ENCODE assay signal across 22 mouse cellular contexts in genomic region chr4:129456126-129456525, GRCm38 (mm10). TPM values are rescaled to one million over a fixed set of nuclear protein-coding genes. Genes with fewer than 3 reads are reported as not detected.
"Had no signal": no experiment of that assay in that cellular context is flagged by ENCODE, and none has a peak within 500 bp of the region (broad histone marks: within the 10 kb centered on the region; RNA-seq: fewer than 3 reads in every experiment).

No protein-coding gene starts in this region.

- H3K9me3 ChIP-seq: limb, embryonic 12.5 days; limb, embryonic 15.5 days; midbrain, embryonic 15.5 days; neural tube, embryonic 12.5 days; neural tube, embryonic 15.5 days; stomach, embryonic 15.5 days had no signal

- DNase-seq: lung, embryonic 14.5 days; spleen, adult 18-20 months had no signal

- H3K27me3 ChIP-seq: limb, embryonic 15.5 days; neural tube, embryonic 12.5 days; neural tube, embryonic 15.5 days; stomach, embryonic 15.5 days had no signal

- H3K4me1 ChIP-seq: stomach, embryonic 15.5 days had no signal

- H3K36me3 ChIP-seq: limb, embryonic 12.5 days; limb, embryonic 15.5 days; midbrain, embryonic 15.5 days; neural tube, embryonic 12.5 days; neural tube, embryonic 15.5 days; stomach, embryonic 15.5 days had no signal

- H3K4me2 ChIP-seq: limb, embryonic 12.5 days; limb, embryonic 15.5 days; liver, embryonic 11.5 days; lung, embryonic 14.5 days; midbrain, embryonic 15.5 days; neural tube, embryonic 12.5 days; neural tube, embryonic 15.5 days; stomach, embryonic 15.5 days had no signal

- H3K27ac ChIP-seq: layer of hippocampus, adult 2 months; limb, embryonic 12.5 days; limb, embryonic 15.5 days; liver, embryonic 14.5 days; macrophage; midbrain, embryonic 15.5 days; neural tube, embryonic 12.5 days; neural tube, embryonic 15.5 days; stomach, embryonic 15.5 days had no signal

- H3K4me3 ChIP-seq: layer of hippocampus, adult 2 months; limb, embryonic 12.5 days; limb, embryonic 15.5 days; midbrain, embryonic 15.5 days; neural tube, embryonic 12.5 days; neural tube, embryonic 15.5 days; stomach, embryonic 15.5 days had no signal

- H3K9ac ChIP-seq: limb, embryonic 12.5 days; limb, embryonic 15.5 days; liver, embryonic 14.5 days; liver, postnatal 0 days; lung, embryonic 14.5 days; midbrain, embryonic 15.5 days; neural tube, embryonic 12.5 days; neural tube, embryonic 15.5 days; stomach, embryonic 15.5 days had no signal

RNA-seq across cellular contexts. Expression of gene Zbtb8b, which starts 15.5 kb away (rescaled TPM):
- total RNA-seq: megakaryocyte, adult 5-6 weeks had no signal
- polyA plus RNA-seq: inflammation-experienced regulatory T-cells, adult 6 months; macrophage had no signal

RNA-seq across cellular contexts. Expression of gene Tssk3, which starts 34.7 kb away (rescaled TPM):
- total RNA-seq: layer of hippocampus, postnatal 25 days; left cerebral cortex, adult 18-20 months; megakaryocyte, adult 5-6 weeks had no signal
- polyA plus RNA-seq: inflammation-experienced regulatory T-cells, adult 6 months; intestine, embryonic 16.5 days; kidney, embryonic 16.5 days; large intestine, adult 2 months; limb, embryonic 12.5 days; limb, embryonic 15.5 days; liver, embryonic 11.5 days; liver, embryonic 14.5 days; lung, embryonic 14.5 days; macrophage; neural tube, embryonic 12.5 days; stomach, embryonic 15.5 days; thymus, postnatal 0 days had no signal

RNA-seq across cellular contexts. Expression of gene Fam229a, which starts 34.9 kb away (rescaled TPM):
- total RNA-seq: layer of hippocampus, adult 2 months; layer of hippocampus, postnatal 25 days; left cerebral cortex, postnatal 25 days; megakaryocyte, adult 5-6 weeks had no signal
- polyA plus RNA-seq: inflammation-experienced regulatory T-cells, adult 6 months; intestine, embryonic 16.5 days; kidney, embryonic 16.5 days; limb, embryonic 12.5 days; limb, embryonic 15.5 days; liver, embryonic 11.5 days; lung, embryonic 14.5 days; macrophage; midbrain, embryonic 15.5 days; neural tube, embryonic 12.5 days had no signal
